Mouse (Mus musculus): ENCODE measurements at regions not wholly inside any gene's neighbourhood (a gene's known extent, or its start where the extent isn't known, plus 50 kb on each side); places are given as distances from the start of the nearest gene placed in this dataset.

DNA sequence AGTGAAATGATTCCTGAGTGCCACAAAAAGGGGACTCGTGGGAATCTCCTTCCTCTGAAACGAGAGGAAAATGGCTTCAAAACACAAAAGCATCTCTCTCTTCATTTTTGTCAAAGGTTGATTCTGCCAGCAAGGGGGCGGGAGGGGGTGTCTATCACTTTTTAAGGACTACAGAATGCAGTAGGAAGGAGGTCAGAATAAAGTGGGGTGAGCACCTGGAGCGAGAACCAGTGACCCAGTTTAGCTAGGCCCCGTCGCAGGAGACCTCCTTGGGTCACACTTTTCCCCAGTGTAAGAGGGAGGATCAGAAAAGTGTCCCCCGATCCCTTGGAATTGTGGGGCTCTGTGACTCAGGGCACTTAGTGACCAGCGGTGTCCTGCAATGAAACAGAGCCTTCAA lies 133.1 kb downstream of the Tgfb2 start:
- DNase-seq (ENCODE audit: extremely low read depth, low read depth, low spot score) = no peak

DNA sequence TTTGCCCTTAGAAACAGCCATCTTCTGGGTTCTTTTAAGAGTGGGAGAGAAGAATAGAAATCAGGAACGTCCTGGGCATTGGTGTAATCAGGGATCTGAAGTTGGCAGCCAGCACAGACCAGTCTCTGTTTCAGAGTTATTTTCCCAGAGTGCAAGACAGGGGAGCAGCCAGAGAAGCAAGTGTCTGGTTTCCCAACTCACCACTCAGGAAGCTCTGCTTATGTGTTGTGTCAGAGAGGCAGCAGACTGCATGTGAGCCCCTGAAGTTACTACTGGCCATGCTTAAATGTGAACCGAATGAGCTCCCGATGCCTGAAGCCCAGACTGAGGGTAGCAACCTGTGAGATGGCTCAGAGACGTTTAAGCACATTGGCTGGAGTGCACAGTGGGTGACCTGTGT lies 133.7 kb downstream of the Tgfb2 start:
- DNase-seq (ENCODE audit: extremely low read depth, low read depth, low spot score) = no peak

DNA sequence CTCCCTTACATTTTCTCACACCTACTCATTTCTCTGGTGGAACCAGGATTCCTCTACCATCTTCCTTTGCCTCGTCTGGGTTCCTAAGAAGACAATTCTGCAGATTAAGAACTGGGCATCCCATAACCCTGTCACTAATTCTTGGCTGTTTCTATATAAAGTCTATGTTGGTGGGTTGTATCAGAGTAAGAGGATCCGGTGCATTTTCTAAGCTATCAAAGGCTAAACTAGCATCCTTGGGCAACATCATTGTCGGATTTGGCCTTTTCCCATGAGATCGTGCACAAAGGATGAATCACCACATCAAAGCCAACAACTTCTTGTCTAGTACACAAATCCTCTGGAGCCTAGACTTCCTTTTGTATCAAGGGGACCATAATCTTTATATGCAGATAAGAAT lies 137.3 kb downstream of the Tgfb2 start:
- no peak for DNase-seq (ENCODE audit: extremely low read depth, low read depth, low spot score)

DNA sequence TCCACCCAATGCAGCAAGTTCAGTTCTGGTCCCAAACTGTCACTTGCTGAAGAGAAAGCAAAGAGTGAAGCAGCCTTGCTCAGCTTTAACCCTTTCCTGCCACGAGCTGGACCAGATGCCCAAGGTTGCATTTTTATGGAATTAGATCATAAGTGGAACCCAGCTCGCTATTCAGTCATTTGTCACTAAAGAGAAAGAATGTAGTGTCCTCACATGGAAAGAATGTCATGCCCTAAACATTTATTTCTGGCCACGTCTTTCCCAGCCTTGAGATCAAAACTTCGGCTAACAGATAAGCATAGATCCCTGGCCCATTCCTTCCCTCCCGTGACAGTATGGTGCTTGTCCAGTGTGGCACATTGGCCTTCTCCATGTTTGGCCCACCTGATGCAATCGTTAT lies 137.7 kb downstream of the Tgfb2 start:
- no peak for DNase-seq (ENCODE audit: extremely low read depth, low read depth, low spot score)

DNA sequence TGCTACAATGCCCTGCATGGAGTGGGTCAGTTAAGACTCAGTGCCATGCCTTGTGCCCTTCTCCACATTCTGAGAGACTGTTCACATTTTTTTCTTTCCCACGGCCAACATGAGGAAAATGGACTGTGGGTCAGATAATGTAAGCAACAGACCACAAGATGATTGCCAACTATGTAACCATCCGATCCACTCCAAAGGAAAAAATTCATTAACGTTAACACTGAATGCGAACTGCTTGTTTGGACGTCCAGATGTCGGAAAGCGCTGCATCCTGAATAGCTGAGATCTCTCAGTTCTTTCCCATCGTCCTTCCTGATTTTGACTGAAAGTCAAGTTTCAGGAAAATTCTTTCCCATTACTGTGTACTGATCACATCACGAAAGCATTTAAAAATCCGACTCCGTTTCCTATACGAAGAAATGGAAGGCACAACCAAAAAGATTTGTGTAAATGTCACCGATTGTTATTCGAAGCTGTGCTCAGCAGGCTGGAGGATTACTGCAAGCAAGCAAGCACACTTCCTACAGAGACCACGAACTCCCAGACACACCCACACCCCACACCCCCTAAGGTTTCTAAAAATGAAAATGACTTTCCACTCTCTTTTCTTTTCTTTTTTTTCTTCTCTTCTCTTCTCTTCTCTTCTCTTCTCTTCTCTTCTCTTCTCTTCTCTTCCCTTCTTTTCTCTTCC lies 138.5 kb downstream of the Tgfb2 start:
- no peak for DNase-seq (ENCODE audit: extremely low read depth, low read depth, low spot score)

DNA sequence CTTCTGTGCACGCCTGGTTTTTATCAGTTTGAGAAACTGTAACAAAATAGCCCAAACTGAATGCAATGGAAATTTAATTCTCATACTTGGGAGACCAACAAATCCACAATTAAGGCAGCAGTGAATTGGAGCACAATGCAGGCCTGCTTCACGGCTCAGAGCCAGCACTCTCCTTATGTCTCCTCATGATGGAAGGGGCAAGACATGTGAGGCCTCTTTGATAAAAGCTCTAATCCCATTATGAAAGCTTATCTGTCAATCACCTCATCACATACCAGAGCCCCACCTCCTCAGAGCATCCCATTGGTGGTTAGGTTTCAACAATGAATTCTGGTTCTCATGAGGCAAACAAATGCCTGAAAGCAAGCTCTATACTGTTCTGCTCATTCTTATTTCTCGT lies 143.8 kb downstream of the Tgfb2 start:
- no peak for DNase-seq (ENCODE audit: extremely low read depth, low read depth, low spot score)

DNA sequence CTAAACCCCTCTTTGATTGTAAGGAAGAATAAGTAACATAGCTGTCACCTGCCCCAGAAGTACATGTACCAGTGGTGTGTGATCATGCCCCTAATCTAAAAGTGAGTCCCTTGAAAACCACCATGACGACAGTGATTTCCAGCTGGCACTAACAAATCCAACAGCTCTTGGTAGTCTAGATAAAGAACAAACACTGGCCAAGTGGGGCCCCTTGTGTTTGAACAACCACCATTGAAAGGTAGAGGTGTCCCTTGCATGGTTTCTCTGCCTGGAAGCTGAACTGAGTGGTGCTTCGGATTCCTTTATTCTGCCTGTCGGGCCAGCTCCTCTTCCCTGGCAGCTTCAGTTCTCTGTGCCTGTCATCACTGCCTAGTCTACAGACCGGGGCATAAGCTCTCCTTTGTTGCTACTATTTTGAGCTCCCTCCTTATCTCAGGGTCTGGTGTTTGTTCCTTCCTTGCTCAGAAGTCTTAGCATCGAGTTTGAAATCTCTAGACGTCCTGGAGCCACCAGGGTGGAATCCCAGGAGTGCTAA lies 150.3 kb downstream of the Tgfb2 start:
- no peak for DNase-seq (ENCODE audit: extremely low read depth, low read depth, low spot score)

GRCm38 (mm10) chr1:186554520-186555010 lies 151.2 kb downstream of the Tgfb2 start:
- no peak for DNase-seq (ENCODE audit: extremely low read depth, low read depth, low spot score)

- no peak for DNase-seq (ENCODE audit: extremely low read depth, low read depth, low spot score)
Measured at GRCm38 (mm10) chr1:186552689-186553088, 153.1 kb downstream of the Tgfb2 start.

- no peak for DNase-seq (ENCODE audit: extremely low read depth, low read depth, low spot score)
Measured at GRCm38 (mm10) chr1:186550265-186550885, 155.4 kb downstream of the Tgfb2 start.

DNA sequence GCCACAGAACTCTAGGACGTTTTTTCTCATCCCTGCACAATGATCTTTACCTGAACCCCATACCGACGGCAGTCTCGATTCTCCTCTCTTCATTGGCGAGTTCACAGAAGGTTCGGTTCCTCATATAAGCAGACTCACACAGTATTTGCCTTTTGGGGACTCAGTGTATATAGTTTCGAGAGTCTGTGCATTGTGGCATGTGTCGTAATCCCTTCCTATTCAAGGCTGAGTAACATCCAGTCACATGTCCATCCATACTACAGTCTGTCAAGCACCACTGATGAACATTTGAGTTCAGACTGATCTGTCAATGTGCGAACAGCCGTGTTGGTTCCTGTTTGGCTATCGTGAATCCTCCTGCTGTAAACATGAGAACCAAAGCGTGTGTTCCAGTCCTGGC lies 156.6 kb downstream of the Tgfb2 start:
- no peak for DNase-seq (ENCODE audit: extremely low read depth, low read depth, low spot score)

DNA sequence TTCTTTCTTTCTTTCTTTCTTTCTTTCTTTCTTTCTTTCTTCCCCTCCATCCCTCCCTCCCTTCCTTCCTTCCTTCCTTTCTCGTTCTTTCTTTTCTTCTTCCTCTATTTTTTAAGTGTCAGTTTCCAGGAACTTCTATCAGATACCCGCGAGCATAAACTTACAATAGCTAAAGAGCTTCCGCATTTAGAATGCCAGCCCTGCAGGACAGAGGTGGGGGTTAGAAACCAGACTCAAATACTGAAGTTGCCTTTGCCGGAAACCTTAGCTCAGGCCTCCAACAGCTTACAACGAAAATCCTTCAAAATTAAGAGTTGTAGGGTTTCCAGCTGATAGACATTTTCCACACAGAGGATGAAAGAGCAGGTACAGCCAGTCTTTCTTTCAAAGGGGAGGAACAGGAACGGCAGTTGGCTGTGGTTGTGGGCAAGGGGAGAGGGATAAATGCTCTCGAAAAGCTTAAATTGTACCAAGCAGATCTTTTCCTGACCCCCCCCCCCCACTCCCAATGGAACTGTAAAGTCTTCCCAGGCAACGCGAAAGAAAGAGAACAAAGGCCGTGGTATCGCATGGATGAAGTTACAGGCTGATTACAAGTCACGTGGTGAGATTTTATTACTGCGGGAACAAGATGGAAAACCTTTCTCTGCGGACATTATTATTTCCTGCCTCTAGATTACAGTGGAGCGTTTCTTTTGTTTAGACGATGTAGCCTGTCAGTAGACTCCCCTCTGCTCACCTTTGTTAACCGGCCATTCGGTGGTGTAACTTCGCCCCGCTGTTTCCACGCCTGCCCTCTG lies 159.2 kb downstream of the Tgfb2 start:
- DNase-seq (ENCODE audit: extremely low read depth, low read depth, low spot score) = no peak

GRCm38 (mm10) chr1:186540070-186540469 lies 165.7 kb downstream of the Tgfb2 start:
- no peak for DNase-seq (ENCODE audit: extremely low read depth, low read depth, low spot score)

GRCm38 (mm10) chr1:186538233-186538632 lies 167.6 kb downstream of the Tgfb2 start:
- DNase-seq (ENCODE audit: extremely low read depth, low read depth, low spot score) = no peak

GRCm38 (mm10) chr1:186515976-186516375 lies 189.8 kb downstream of the Tgfb2 start:
- DNase-seq (ENCODE audit: extremely low read depth, low read depth, low spot score) = no peak

DNA sequence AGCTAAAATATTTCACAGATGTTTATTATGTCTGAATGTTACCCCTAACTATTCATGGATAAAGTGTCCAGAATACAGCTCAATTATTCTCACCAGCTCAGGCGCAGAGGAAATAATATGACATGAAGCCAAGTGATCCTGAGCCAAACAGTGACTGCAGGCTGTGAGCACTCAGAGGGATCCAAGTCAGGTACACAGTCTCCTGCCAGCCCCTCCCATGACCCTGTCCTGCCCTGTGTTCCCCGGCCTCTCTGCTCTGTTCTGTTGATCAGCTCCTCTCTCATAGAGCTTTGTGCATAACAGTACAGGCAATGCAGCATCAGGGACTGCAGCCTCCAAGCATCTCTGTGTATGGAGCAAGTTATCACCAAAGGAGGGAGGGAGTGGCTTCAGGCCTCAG lies 190.7 kb downstream of the Tgfb2 start:
- no peak for DNase-seq (ENCODE audit: extremely low read depth, low read depth, low spot score)

DNA sequence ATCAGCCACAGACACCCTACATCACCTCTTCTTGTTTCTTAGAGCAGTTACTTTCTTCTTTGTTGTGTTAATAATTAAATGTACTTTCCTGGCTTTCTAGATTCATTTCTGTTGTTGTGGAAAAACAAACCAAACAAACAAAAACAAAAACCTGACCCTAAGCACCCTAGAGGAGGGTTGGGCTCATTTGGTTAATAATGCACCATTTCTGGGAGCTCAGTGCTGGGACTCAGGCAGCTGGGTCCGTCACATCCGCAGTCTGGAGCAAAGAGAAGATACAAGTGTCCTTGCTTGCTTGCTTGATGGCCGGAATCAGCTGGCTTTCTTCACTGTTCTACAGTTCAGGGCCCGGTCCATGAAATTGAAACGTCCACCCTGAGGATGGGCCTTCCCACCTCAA lies 191.9 kb downstream of the Tgfb2 start:
- DNase-seq (ENCODE audit: extremely low read depth, low read depth, low spot score) = no peak

DNA sequence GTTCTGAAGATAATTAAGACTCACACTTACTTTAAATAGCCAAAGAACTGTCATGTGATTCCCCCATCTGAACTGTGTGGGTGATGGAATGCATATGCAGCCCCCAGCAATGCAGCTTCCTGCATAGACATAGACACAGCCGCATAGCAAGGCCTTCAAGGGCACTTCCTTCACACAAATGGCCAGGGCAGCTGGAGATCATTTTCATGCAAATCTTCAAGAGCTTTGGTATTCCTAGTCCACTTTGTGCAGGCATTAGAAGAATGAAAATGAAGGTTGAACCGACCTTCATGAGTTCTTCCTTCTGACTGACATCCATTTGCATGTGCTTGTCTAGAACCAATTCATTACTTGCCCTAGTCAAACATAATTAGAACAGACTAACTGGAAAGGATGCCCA lies 195.3 kb downstream of the Tgfb2 start:
- no peak for DNase-seq (ENCODE audit: extremely low read depth, low read depth, low spot score)

- no peak for DNase-seq (ENCODE audit: extremely low read depth, low read depth, low spot score)
Measured at GRCm38 (mm10) chr1:186508358-186508757, 197.4 kb downstream of the Tgfb2 start.

- no peak for DNase-seq (ENCODE audit: extremely low read depth, low read depth, low spot score)
Measured at GRCm38 (mm10) chr1:186507956-186508355, 197.8 kb downstream of the Tgfb2 start.

- no peak for DNase-seq (ENCODE audit: extremely low read depth, low read depth, low spot score)
Measured at GRCm38 (mm10) chr1:186506517-186506916, 199.3 kb downstream of the Tgfb2 start.

- no peak for DNase-seq (ENCODE audit: extremely low read depth, low read depth, low spot score)
Measured at GRCm38 (mm10) chr1:186505912-186506311, 199.9 kb downstream of the Tgfb2 start.

All from fat pad, adult 2 months (tissue).